Mouse (Mus musculus): ENCODE data around the gene 4931422A03Rik. TPM values are rescaled to one million over a fixed set of nuclear protein-coding genes. Genes with fewer than 3 reads are reported as not detected.

The 4931422A03Rik gene
- total and polyA plus RNA-seq, 3 experiments = 0.50 to 4.9 TPM; not detected in 1

DNA sequence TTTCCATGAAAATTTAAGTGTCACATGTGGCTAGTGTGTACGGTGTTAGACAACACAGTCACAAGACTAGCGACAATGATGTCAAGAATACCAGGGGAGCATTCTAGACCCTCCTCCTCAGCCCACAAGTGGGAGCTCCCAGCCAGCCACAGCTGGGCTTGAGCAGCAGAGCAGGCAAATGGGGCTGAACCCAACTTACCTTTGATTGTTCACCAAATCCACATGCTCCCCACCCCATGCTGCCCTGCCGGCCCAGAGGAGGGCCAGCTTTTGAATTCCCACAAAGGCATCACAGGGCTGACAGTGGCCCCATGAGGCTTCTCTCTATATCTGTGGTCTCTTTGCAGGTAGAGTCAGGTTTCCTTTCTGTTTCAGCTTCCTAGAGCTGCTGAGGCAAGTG lies 87.1 kb downstream of the 4931422A03Rik start:
- H3K9ac ChIP-seq (ENCODE audit: control insufficient read depth, low read depth, low read length, poor library complexity, severe bottlenecking) = no peak overlapping the region
- TF ChIP-seq EP300 (IDR thresholded peaks at IDR 0.05; ENCODE audit: low read depth in 1 of 2, low read length in 2 of 2) = no peak
- no peak for TF ChIP-seq TBP (IDR thresholded peaks at IDR 0.05; ENCODE audit: low read depth, low read length)
- TF ChIP-seq MXI1 (IDR thresholded peaks at IDR 0.05; ENCODE audit: low read depth, low read length) = no peak
- no peak for TF ChIP-seq BHLHE40 (IDR thresholded peaks at IDR 0.05; ENCODE audit: borderline replicate concordance, low read depth, low read length)
- no peak for TF ChIP-seq RAD21 (IDR thresholded peaks at IDR 0.05; ENCODE audit: low read depth, low read length)
- no peak for TF ChIP-seq KAT2A (conservative IDR thresholded peaks at IDR 0.05; ENCODE audit: low read depth, low read length)
- no peak for TF ChIP-seq CHD2 (IDR thresholded peaks at IDR 0.05; ENCODE audit: low read length)
- no peak for TF ChIP-seq HCFC1 (IDR thresholded peaks at IDR 0.05; ENCODE audit: low read depth, low read length)
- TF ChIP-seq TCF12 (IDR thresholded peaks at IDR 0.05; ENCODE audit: low read depth, low read length) = no peak
- TF ChIP-seq TAL1 (IDR thresholded peaks at IDR 0.05; ENCODE audit: low read length) = no peak
- no peak for TF ChIP-seq MAX (IDR thresholded peaks at IDR 0.05; ENCODE audit: low read length)
- no peak for TF ChIP-seq ELF1 (IDR thresholded peaks at IDR 0.05; ENCODE audit: low read depth, low read length)
- TF ChIP-seq GATA1 (IDR thresholded peaks at IDR 0.05; ENCODE audit: low read depth, low read length) = no peak
- TF ChIP-seq CHD1 (IDR thresholded peaks at IDR 0.05; ENCODE audit: low read depth, low read length) = no peak
- no peak for TF ChIP-seq JUND (IDR thresholded peaks at IDR 0.05; ENCODE audit: low read depth, low read length)
- no peak for TF ChIP-seq MYB (IDR thresholded peaks at IDR 0.05; ENCODE audit: low read depth, low read length)
- TF ChIP-seq ZKSCAN1 (IDR thresholded peaks at IDR 0.05; ENCODE audit: low read depth, low read length) = no peak
- no peak for TF ChIP-seq USF2 (IDR thresholded peaks at IDR 0.05; ENCODE audit: borderline replicate concordance in 1 of 2, insufficient read depth in 1 of 2, low read depth in 1 of 2, low read length in 2 of 2)
- no peak for TF ChIP-seq NELFE (IDR thresholded peaks at IDR 0.05; ENCODE audit: low read depth, low read length)
- no peaks in the 10 kb centered on the region for H3K27me3 ChIP-seq (ENCODE audit: control insufficient read depth in 1 of 2, insufficient read depth in 2 of 2, low read length in 2 of 2)
- no peaks in the 10 kb centered on the region for H3K9me3 ChIP-seq (replicated peaks; ENCODE audit: insufficient read depth, low read length)
- DNase-seq (ENCODE audit: low read depth, low spot score) = no peak
- H3K4me3 ChIP-seq (ENCODE audit: control insufficient read depth in 1 of 2, insufficient read depth in 1 of 2, low read depth in 2 of 2, low read length in 2 of 2) = no peak overlapping the region
- H3K36me3 ChIP-seq (ENCODE audit: control insufficient read depth in 1 of 2, insufficient read depth in 2 of 2, low read length in 2 of 2) = peaks cover 0 to 13% of the 10 kb centered on the region in 2 experiments; a peak in 2 of 4 replicates
- H3K4me1 ChIP-seq (ENCODE audit: control insufficient read depth in 1 of 2, insufficient read depth in 2 of 2, low read length in 2 of 2) = peaks cover 5 to 17% of the 10 kb centered on the region in 2 experiments
- no peaks in the 10 kb centered on the region; the same call in 1 of the 2 replicates for H3K79me2 ChIP-seq (ENCODE audit: control insufficient read depth, insufficient read depth, low read length, poor library complexity)
- H3K27ac ChIP-seq (ENCODE audit: control insufficient read depth, low read depth, low read length) = no peak overlapping the region

DNA sequence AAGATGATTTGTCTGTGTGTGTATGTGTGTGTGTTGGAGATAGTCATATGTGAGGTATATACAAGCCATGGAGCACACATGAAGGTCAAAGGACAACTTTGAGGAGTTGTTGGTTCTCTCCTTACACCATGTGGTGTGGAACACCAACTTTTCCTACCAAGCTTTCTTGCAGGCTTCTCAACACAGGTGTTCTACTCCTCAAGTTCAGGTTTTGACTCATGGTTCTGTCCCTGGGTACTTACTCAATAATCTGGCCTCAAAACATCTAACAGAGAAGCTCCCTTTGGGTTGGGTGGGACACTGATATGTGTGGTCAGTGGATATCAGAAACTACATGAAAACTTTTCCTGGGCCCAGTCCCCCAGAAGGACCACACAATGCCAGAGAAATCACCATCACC lies 89.2 kb downstream of the 4931422A03Rik start:
- Histone ChIP-seq H3K4me1 (ENCODE audit: control insufficient read depth in 1 of 2, insufficient read depth in 2 of 2, low read length in 2 of 2) (peaks cover 3 to 8% of the 10 kb centered on the region in 2 experiments; a peak in 3 of 4 replicates), H3K9me3 (replicated peaks; ENCODE audit: insufficient read depth, low read length) (no peaks in the 10 kb centered on the region), H3K79me2 (ENCODE audit: control insufficient read depth, insufficient read depth, low read length, poor library complexity) (no peaks in the 10 kb centered on the region), H3K9ac (ENCODE audit: control insufficient read depth, low read depth, low read length, poor library complexity, severe bottlenecking) (no peak overlapping the region), H3K4me3 (ENCODE audit: control insufficient read depth in 1 of 2, insufficient read depth in 1 of 2, low read depth in 2 of 2, low read length in 2 of 2) (no peak overlapping the region), H3K27ac (ENCODE audit: control insufficient read depth, low read depth, low read length) (no peak overlapping the region), H3K27me3 (ENCODE audit: control insufficient read depth in 1 of 2, insufficient read depth in 2 of 2, low read length in 2 of 2) (no peaks in the 10 kb centered on the region), H3K36me3 (ENCODE audit: control insufficient read depth in 1 of 2, insufficient read depth in 2 of 2, low read length in 2 of 2) (peaks cover 0 to 3% of the 10 kb centered on the region in 2 experiments; a peak in 1 of 4 replicates)
- DNase-seq (ENCODE audit: low read depth, low spot score) = no peak
- no peak for TF ChIP-seq GABPA (IDR thresholded peaks at IDR 0.05; ENCODE audit: low read depth, low read length)
- TF ChIP-seq POLR2AphosphoS2 (IDR thresholded peaks at IDR 0.05; ENCODE audit: low read length) = no peak
- TF ChIP-seq ELF1 (IDR thresholded peaks at IDR 0.05; ENCODE audit: low read depth, low read length) = no peak
- TF ChIP-seq GATA1 (IDR thresholded peaks at IDR 0.05; ENCODE audit: low read depth, low read length) = no peak
- no peak for TF ChIP-seq NELFE (IDR thresholded peaks at IDR 0.05; ENCODE audit: low read depth, low read length)
- no peak for TF ChIP-seq MXI1 (IDR thresholded peaks at IDR 0.05; ENCODE audit: low read depth, low read length)
- TF ChIP-seq MAFK (IDR thresholded peaks at IDR 0.05; ENCODE audit: borderline replicate concordance, low read depth, low read length) = no peak
- no peak for TF ChIP-seq NRF1 (IDR thresholded peaks at IDR 0.05; ENCODE audit: insufficient read depth, low read depth, low read length, poor library complexity, severe bottlenecking)
- TF ChIP-seq EP300 (IDR thresholded peaks at IDR 0.05; ENCODE audit: low read depth in 1 of 2, low read length in 2 of 2) = no peak
- no peak for TF ChIP-seq TCF12 (IDR thresholded peaks at IDR 0.05; ENCODE audit: low read depth, low read length)
- no peak for TF ChIP-seq RAD21 (IDR thresholded peaks at IDR 0.05; ENCODE audit: low read depth, low read length)
- TF ChIP-seq USF2 (IDR thresholded peaks at IDR 0.05; ENCODE audit: borderline replicate concordance in 1 of 2, insufficient read depth in 1 of 2, low read depth in 1 of 2, low read length in 2 of 2) = no peak
- no peak for TF ChIP-seq RCOR1 (IDR thresholded peaks at IDR 0.05; ENCODE audit: low read depth, low read length)
- no peak for TF ChIP-seq SMC3 (IDR thresholded peaks at IDR 0.05; ENCODE audit: low read depth, low read length)
- no peak for TF ChIP-seq CHD2 (IDR thresholded peaks at IDR 0.05; ENCODE audit: low read length)
- no peak for TF ChIP-seq MYB (IDR thresholded peaks at IDR 0.05; ENCODE audit: low read depth, low read length)
- TF ChIP-seq ZC3H11A (IDR thresholded peaks at IDR 0.05; ENCODE audit: low read depth, low read length) = no peak
